Mouse (Mus musculus) left cerebral cortex, adult 8-10 months (tissue): Measurements from ENCODE around the gene Ccl6. TPM values are rescaled to one million over a fixed set of nuclear protein-coding genes. Genes with fewer than 3 reads are reported as not detected.

Source experiments
- DNase-seq, 2 experiments: peaks; one replicate each; pipeline ENCODE4 v3.0.0; 2022; ENCODE audit warnings: low spot score in 2 of 2
- total RNA-seq, 4 experiments: library from RNA; stranded (reverse); gene quantifications; 2 replicates each; pipeline ENCODE4 v1.2.4; 2022

Ccl6 gene
- total RNA-seq, 4 experiments from 2014 or later: 0.65 to 29.6 (median 13.0) TPM

GRCm38 (mm10) chr11:83598207-83598837 is 5.4 kb upstream of the Ccl6 start:
- no peak for DNase-seq

- DNase-seq: no peak
Observed at GRCm38 (mm10) chr11:83597796-83598195, 4.9 kb upstream of the Ccl6 start.

- no peak for DNase-seq
Observed at GRCm38 (mm10) chr11:83595669-83596455, 3.0 kb upstream of the Ccl6 start.

- DNase-seq: no peak
Observed at GRCm38 (mm10) chr11:83593453-83593852, 566 bp upstream of the Ccl6 start.

GRCm38 (mm10) chr11:83584232-83584631 is 8.7 kb downstream of the Ccl6 start:
- no peak for DNase-seq

GRCm38 (mm10) chr11:83583450-83583754 is 9.5 kb downstream of the Ccl6 start:
- DNase-seq: no peak

- DNase-seq: no peak
Observed at GRCm38 (mm10) chr11:83582626-83583449, 10.0 kb downstream of the Ccl6 start.

- DNase-seq: no peak
Observed at GRCm38 (mm10) chr11:83581626-83582610, 11.0 kb downstream of the Ccl6 start.

- DNase-seq: no peak
Observed at GRCm38 (mm10) chr11:83580699-83581232, 12.1 kb downstream of the Ccl6 start.

GRCm38 (mm10) chr11:83578999-83579398 is 13.9 kb downstream of the Ccl6 start:
- DNase-seq: no peak

GRCm38 (mm10) chr11:83578186-83578760 is 14.6 kb downstream of the Ccl6 start, which contains the start of gene Ccl9:
Gene Ccl9, minus strand, starts transcription at chr11:83578636.
- no peak for DNase-seq

GRCm38 (mm10) chr11:83576927-83577555 is 15.8 kb downstream of the Ccl6 start:
- no peak for DNase-seq

GRCm38 (mm10) chr11:83572834-83573233 is 20.1 kb downstream of the Ccl6 start:
- no peak for DNase-seq

GRCm38 (mm10) chr11:83572223-83572622 is 20.7 kb downstream of the Ccl6 start:
- DNase-seq: no peak

- no peak for DNase-seq
Observed at GRCm38 (mm10) chr11:83570189-83570588, 22.7 kb downstream of the Ccl6 start.

- no peak for DNase-seq
Observed at GRCm38 (mm10) chr11:83569249-83569648, 23.6 kb downstream of the Ccl6 start.

- DNase-seq: no peak
Observed at GRCm38 (mm10) chr11:83568786-83569185, 24.1 kb downstream of the Ccl6 start.

- DNase-seq: no peak
Observed at GRCm38 (mm10) chr11:83568061-83568460, 24.8 kb downstream of the Ccl6 start.

- DNase-seq: no peak
Observed at GRCm38 (mm10) chr11:83567311-83567710, 25.6 kb downstream of the Ccl6 start.

GRCm38 (mm10) chr11:83566617-83567016 is 26.3 kb downstream of the Ccl6 start:
- DNase-seq: no peak
